Mouse (Mus musculus) myocyte (in vitro differentiated cells): Measurements from ENCODE around the gene Metap1. TPM values are rescaled to one million over a fixed set of nuclear protein-coding genes. Genes with fewer than 3 reads are reported as not detected.

ENCODE experiments used
- H3K27me3 ChIP-seq: one replicate; pipeline ENCODE4 v1.6.1; 2011; ENCODE audit not compliant: control insufficient read depth, insufficient read depth, insufficient read length
- H3K36me3 ChIP-seq: one replicate; pipeline ENCODE4 v1.6.1; 2011; ENCODE audit not compliant: control insufficient read depth, insufficient read depth
- H3K4me2 ChIP-seq: one replicate; pipeline ENCODE4 v1.6.1; 2011; ENCODE audit warnings: low read depth, control low read depth
- H3K4me3 ChIP-seq: one replicate; pipeline ENCODE4 v1.5.1; 2011; ENCODE audit warnings: mild to moderate bottlenecking, control low read depth, moderate library complexity
- H3K79me2 ChIP-seq: one replicate; pipeline ENCODE4 v1.6.1; 2011; ENCODE audit not compliant: control insufficient read depth, insufficient read depth
- H3ac ChIP-seq: one replicate; pipeline ENCODE4 v1.6.1; 2011; ENCODE audit not compliant: control insufficient read depth, insufficient read length
- CEBPB ChIP-seq: IDR thresholded peaks from 2 replicates; pipeline ENCODE4 v1.6.1; 2011; ENCODE audit warnings: mild to moderate bottlenecking, moderate library complexity; ENCODE audit not compliant: poor library complexity, insufficient read depth, severe bottlenecking
- E2F4 ChIP-seq: IDR thresholded peaks from one replicate; pipeline ENCODE4 v1.6.1; 2011; ENCODE audit warnings: mild to moderate bottlenecking, control low read depth, moderate library complexity; ENCODE audit not compliant: insufficient read depth
- MAX ChIP-seq: IDR thresholded peaks from one replicate; pipeline ENCODE4 v1.6.1; 2011; ENCODE audit warnings: low read depth, mild to moderate bottlenecking, control low read depth
- MYOD1 ChIP-seq, 3 experiments: IDR thresholded peaks; one replicate each; pipeline ENCODE4 v1.6.1; 2011; ENCODE audit warnings: control low read depth in 2 of 3, low read depth in 2 of 3, mild to moderate bottlenecking in 2 of 3, moderate library complexity in 1 of 3; ENCODE audit not compliant: insufficient read length in 2 of 3, control insufficient read depth in 1 of 3
- MYOG ChIP-seq, 3 experiments: IDR thresholded peaks; one replicate each; pipeline ENCODE4 v1.6.1; 2011; ENCODE audit warnings: control low read depth in 2 of 3, low read depth in 2 of 3, mild to moderate bottlenecking in 2 of 3; ENCODE audit not compliant: insufficient read length in 2 of 3, control insufficient read depth in 1 of 3, insufficient read depth in 1 of 3
- POLR2A ChIP-seq: IDR thresholded peaks from one replicate; pipeline ENCODE4 v1.6.1; 2011; ENCODE audit warnings: low read depth, mild to moderate bottlenecking, control low read depth, moderate library complexity; ENCODE audit not compliant: insufficient read length
- POLR2AphosphoS2 ChIP-seq: IDR thresholded peaks from one replicate; pipeline ENCODE4 v1.6.1; 2011; ENCODE audit warnings: low read depth, control low read depth; ENCODE audit not compliant: insufficient read length
- REST ChIP-seq: IDR thresholded peaks from one replicate; pipeline ENCODE4 v1.6.1; 2011; ENCODE audit warnings: mild to moderate bottlenecking, control low read depth, moderate library complexity; ENCODE audit not compliant: insufficient read depth, insufficient read length
- SRF ChIP-seq: IDR thresholded peaks from one replicate; pipeline ENCODE4 v1.6.1; 2011; ENCODE audit warnings: low read depth; ENCODE audit not compliant: control insufficient read depth, insufficient read length
- TCF12 ChIP-seq: IDR thresholded peaks from one replicate; pipeline ENCODE4 v1.6.1; 2011; ENCODE audit warnings: mild to moderate bottlenecking, control low read depth; ENCODE audit not compliant: poor library complexity, insufficient read depth, severe bottlenecking
- TCF3 ChIP-seq: IDR thresholded peaks from one replicate; pipeline ENCODE4 v1.6.1; 2011; ENCODE audit warnings: low read depth, control low read depth; ENCODE audit not compliant: insufficient read length
- USF1 ChIP-seq: IDR thresholded peaks from one replicate; pipeline ENCODE4 v1.6.1; 2011; ENCODE audit warnings: low read depth, mild to moderate bottlenecking, control low read depth, moderate library complexity
- polyA plus RNA-seq: library from polyadenylated mRNA; unstranded; fragments of >200 nt; fragmentation: generic; extraction: Trizol; gene quantifications from one replicate; pipeline ENCODE4 v1.2.1, GENCODE M21; 2012; ENCODE audit warnings: missing spikeins

Gene Metap1
- polyA plus RNA-seq, 1 experiment = 29.0 TPM

DNA sequence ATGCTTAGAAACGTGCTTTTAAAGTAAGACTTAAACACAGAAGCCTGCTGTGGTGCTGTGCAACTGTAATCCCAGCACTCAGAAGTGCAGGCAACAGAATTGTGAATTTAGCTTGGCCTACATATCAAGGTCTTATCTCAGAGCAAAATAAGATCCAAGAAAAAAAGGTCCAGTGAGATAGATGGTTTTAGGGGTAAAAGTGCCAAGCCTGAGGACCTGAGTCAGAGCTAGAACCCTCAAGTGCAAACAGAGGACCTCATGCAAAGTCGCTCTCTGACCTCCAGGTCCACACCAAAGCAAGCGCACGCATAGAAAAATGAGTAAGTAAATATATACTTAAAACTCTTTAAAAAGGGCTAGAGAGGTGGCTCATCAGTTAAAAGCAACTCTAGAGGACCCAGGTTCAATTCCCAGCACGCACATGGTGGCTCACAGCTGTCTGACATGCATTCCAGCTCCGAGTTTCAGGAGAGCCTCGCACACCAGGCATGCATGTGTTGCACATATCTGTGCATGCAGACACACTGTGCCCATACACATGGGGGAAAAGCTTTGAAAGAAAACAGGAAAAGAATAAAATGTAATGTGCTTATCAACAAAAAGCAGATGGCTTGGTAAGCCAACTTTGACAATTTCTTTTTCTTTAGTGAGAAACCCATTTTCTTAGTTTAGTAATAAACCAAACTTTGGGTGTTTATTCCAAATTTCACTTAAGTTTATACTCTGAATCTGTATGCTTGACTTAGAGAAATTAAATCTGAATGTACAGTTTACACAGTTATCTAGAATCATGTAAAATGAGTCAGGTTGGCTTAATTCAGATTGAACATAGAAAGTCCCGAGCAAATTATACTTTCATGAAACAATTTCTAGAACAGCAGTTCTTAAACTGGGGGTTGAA is 41.5 kb upstream of the Metap1 start:
- H3ac ChIP-seq = no peak overlapping the region
- H3K4me2 ChIP-seq = no peak overlapping the region
- no peaks in the 10 kb centered on the region for H3K36me3 ChIP-seq
- no peak overlapping the region for H3K4me3 ChIP-seq
- TF ChIP-seq USF1 = no peak
- TF ChIP-seq MYOG (IDR thresholded peaks at IDR 0.05; ENCODE audit: control insufficient read depth in 1 of 3, insufficient read depth in 1 of 3, insufficient read length in 2 of 3, low read depth in 2 of 3) = peak in 1 of 3 experiments; percentile 13
- TF ChIP-seq E2F4 = no peak
- no peak for TF ChIP-seq SRF
- TF ChIP-seq MYOD1 (IDR thresholded peaks at IDR 0.05; ENCODE audit: control insufficient read depth in 1 of 3, insufficient read length in 2 of 3, low read depth in 2 of 3) = no peak
- no peak for TF ChIP-seq POLR2AphosphoS2
- TF ChIP-seq CEBPB = no peak
- TF ChIP-seq TCF3 = no peak
- no peaks in the 10 kb centered on the region for H3K27me3 ChIP-seq
- peaks cover 80% of the 10 kb centered on the region for H3K79me2 ChIP-seq

DNA sequence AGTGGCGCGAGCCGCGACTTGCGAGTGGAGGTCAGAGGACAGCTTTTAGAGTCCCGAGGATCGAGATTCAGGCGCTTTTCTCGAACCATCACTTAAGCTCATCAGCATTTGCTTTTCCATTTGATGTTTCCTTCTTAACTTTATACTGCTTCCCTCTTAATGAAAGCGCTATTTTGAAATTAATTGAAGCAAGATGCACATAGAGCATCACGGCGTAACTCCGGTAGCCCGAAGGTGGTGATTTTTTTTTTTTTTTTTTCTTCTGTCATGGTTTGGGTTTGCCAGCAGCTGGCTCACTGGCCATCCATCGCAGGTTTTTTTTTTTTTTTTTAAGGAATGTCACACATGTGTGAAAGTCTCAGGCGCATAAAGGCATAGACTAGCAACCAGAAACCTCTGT is 39.0 kb upstream of the Metap1 start:
- Histone ChIP-seq H3K4me3 (peak overlapping the region; percentile 33), H3K27me3 (no peaks in the 10 kb centered on the region), H3K4me2 (peak overlapping the region; percentile 81), H3K36me3 (no peaks in the 10 kb centered on the region), H3K79me2 (peaks cover 54% of the 10 kb centered on the region), H3ac (peak overlapping the region; percentile 89)
- TF ChIP-seq POLR2AphosphoS2 (no peak), CEBPB (no peak), TCF3 (no peak), MYOG (IDR thresholded peaks at IDR 0.05; ENCODE audit: control insufficient read depth in 1 of 3, insufficient read depth in 1 of 3, insufficient read length in 2 of 3, low read depth in 2 of 3) (no peak), MYOD1 (IDR thresholded peaks at IDR 0.05; ENCODE audit: control insufficient read depth in 1 of 3, insufficient read length in 2 of 3, low read depth in 2 of 3) (no peak), REST (no peak), E2F4 (no peak), MAX (no peak), POLR2A (no peak), TCF12 (no peak), SRF (no peak), USF1 (no peak)

DNA sequence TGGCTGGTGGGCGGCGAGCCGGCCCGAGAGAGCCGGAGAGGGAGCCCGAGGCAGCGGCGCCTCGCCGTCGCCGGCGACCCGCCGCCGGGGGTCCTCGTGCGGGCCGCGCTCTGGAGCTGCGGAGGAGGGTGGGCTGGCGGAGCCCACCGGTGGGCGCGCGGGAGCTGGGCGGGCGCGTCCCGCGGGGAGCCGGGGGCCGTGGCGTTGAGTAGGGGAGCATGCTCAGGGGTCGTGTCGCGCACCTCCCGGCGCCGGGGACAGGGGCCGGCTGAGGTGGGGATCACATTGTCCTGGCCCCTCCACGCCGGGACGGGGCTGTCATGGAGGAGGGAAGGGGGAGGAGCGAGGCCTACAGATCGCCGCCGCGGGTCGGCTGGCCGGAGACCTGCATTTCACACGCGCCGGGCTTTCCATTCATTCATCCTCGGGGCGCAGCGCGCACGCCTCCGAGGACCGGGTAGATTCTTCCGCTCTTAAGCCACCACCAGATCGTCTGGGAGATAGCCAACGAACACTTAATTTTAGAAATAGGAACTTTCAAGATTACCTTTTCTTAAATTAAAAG is 38.4 kb upstream of the Metap1 start:
- Histone ChIP-seq H3ac (peak overlapping the region; percentile 89), H3K4me3 (peak overlapping the region; percentile 33), H3K4me2 (peak overlapping the region; percentile 81), H3K27me3 (no peaks in the 10 kb centered on the region), H3K79me2 (peaks cover 49% of the 10 kb centered on the region), H3K36me3 (no peaks in the 10 kb centered on the region)
- TF ChIP-seq REST (no peak), POLR2A (peak; percentile 19)

DNA sequence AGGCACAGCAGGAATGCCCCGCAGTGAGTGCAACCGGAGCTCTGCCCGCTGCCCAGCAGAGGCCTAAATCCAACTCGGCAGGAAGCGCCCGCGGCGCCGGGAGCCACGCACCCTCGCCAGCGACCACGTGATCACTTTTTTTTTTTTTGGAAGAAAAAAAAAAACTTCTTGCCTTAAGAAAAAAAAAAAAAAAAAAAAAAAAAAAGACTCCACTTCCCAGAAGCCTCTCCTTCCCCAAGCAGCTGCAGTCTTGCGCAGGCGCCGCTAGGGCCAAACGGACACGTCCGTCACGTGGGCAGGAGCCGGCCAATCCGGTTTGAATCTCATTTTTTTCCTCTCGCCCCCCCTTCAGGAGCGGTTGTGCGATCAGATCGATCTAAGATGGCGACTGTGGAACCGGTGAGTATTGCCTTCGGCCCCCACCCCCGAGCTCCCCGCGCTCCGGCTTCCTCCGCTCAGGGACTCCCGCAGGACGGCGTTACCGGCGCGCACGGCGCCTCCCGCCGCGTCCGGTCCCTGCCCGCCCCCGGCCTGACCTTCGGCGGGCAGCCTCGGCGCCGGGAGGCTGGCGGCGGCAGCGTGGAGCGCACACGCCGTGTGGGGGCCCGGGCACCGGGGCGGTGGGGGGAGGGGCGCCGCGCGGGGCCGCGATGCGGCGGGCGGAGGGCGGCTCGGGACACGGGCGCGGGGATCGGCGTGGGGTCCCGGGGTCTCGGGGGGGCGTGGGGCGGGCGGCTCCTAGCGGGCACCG is 37.8 kb upstream of the Metap1 start:
- TF ChIP-seq TCF12 = no peak
- TF ChIP-seq TCF3 = no peak
- no peak for TF ChIP-seq E2F4
- TF ChIP-seq MAX = no peak
- no peak for TF ChIP-seq REST
- TF ChIP-seq CEBPB = no peak
- peak; percentile 89 for TF ChIP-seq POLR2A
- peak; percentile 95 for TF ChIP-seq POLR2AphosphoS2
- TF ChIP-seq USF1 = peak; percentile 98
- TF ChIP-seq MYOG (IDR thresholded peaks at IDR 0.05; ENCODE audit: control insufficient read depth in 1 of 3, insufficient read depth in 1 of 3, insufficient read length in 2 of 3, low read depth in 2 of 3) = peak in 1 of 3 experiments; percentile 58
- no peak for TF ChIP-seq MYOD1 (IDR thresholded peaks at IDR 0.05; ENCODE audit: control insufficient read depth in 1 of 3, insufficient read length in 2 of 3, low read depth in 2 of 3)
- TF ChIP-seq SRF = no peak
- no peaks in the 10 kb centered on the region for H3K36me3 ChIP-seq
- peaks cover 43% of the 10 kb centered on the region for H3K79me2 ChIP-seq
- H3K4me2 ChIP-seq = peak overlapping the region; percentile 95
- H3ac ChIP-seq = peak overlapping the region; percentile 89
- H3K4me3 ChIP-seq = peak overlapping the region; percentile 33
- H3K27me3 ChIP-seq = no peaks in the 10 kb centered on the region
